Mouse (Mus musculus): ENCODE results near the gene Cnot3.

DNA sequence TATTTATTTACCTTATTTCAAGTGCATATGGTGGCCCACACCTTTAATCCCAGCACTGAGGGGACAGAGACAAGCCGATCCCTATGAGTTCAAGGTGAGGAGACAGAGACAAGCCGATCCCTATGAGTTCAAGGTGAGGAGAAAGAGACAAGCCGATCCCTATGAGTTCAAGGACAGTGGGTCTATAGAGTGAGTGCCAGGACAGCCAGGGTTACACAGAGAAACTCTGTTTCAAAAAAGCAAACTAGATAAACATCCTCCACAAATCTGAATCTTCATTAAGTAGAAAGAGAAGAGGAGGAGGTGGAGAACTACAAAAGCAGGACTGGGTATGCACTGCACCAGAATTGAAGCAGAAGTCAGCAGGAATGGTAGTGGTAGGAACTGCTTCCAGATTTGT lies 36.4 kb upstream of the Cnot3 start:
- TF ChIP-seq GATA1 (IDR thresholded peaks at IDR 0.05; ENCODE audit: low read length) (no peak), TAL1 (IDR thresholded peaks at IDR 0.05; ENCODE audit: low read length) (no peak)

All from erythroblast, embryonic 14.5 days (primary cell).